9 mouse cellular contexts compared by ENCODE assay signal in the genomic region with DNA sequence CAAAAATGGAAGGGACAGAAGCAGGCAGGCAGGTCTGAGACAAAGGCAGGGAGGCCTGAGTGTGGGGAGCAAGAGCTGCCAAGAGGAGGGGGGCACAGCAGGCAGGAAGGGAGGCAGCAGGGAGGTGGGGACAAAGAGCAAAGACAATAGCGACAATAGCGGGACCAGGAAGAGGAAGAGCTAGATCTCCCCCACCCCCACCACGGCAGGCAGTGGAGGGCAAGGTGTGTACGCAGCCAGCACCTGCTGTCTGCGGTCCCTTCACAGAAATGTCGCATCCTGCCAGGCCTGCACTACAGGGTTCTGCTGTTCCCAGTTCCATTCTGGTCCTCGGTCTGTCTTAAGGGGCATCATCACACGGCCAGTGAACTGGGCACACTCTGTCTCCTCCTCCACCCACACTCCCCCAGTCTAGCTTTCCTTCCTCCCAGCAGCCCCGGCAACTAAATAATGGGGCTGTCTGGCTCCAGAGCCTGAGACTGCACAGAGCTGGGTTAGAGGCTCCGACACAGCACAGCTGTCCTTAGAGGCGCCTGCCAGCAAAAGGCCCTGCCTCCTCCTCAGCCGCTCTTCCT. TPM values are rescaled to one million over a fixed set of nuclear protein-coding genes. Genes with fewer than 3 reads are reported as not detected.
DNase-seq lines count a peak whose midpoint lies in the region; ATAC-seq and TF ChIP-seq lines count a peak whose summit lies in the region.
"Had no signal": no experiment of that assay in that cellular context is flagged by ENCODE, and none has a peak within 500 bp of the region (broad histone marks: within the 10 kb centered on the region; RNA-seq: fewer than 3 reads in every experiment).

No protein-coding gene starts in this region.

- no peaks in the 10 kb centered on the region for H3K36me3 ChIP-seq in kidney, embryonic 15.5 days
- no peaks in the 10 kb centered on the region for H3K36me3 ChIP-seq in forebrain, embryonic 13.5 days (ENCODE audit: poor library complexity, severe bottlenecking)
- H3K36me3 ChIP-seq in kidney, postnatal 0 days (ENCODE audit: insufficient read depth, low read length), result no peaks in the 10 kb centered on the region
- H3K36me3 ChIP-seq in midbrain, embryonic 15.5 days (replicated peaks), result no peaks in the 10 kb centered on the region

- ATAC-seq in kidney, embryonic 15.5 days (replicated peaks; ENCODE audit: low FRiP score), result peak; percentile 80
- peak; percentile 53 for ATAC-seq in forebrain, embryonic 13.5 days
- peak; percentile 27 for ATAC-seq in kidney, postnatal 0 days (replicated peaks; ENCODE audit: low FRiP score, low read depth)
- ATAC-seq in midbrain, embryonic 15.5 days (replicated peaks), result peak; percentile 44
- no peak for ATAC-seq in cerebellum, adult (ENCODE audit: insufficient number of reproducible peaks, low FRiP score, low TSS enrichment)
- ATAC-seq: Patski had no signal

- peak overlapping the region; percentile 47 for H3K4me2 ChIP-seq in kidney, embryonic 15.5 days
- peak overlapping the region; percentile 36 for H3K4me2 ChIP-seq in forebrain, embryonic 13.5 days
- peak overlapping the region; percentile 35 for H3K4me2 ChIP-seq in kidney, postnatal 0 days (ENCODE audit: low read length)
- H3K4me2 ChIP-seq in midbrain, embryonic 15.5 days, result peak overlapping the region; percentile 30

- no peak for TF ChIP-seq POLR2A in cerebellum, adult 2 months (IDR thresholded peaks at IDR 0.05; ENCODE audit: borderline replicate concordance, insufficient read depth, low read length)

- no peak overlapping the region for H3K9ac ChIP-seq in kidney, embryonic 15.5 days
- H3K9ac ChIP-seq in forebrain, embryonic 13.5 days, result peak overlapping the region; percentile 64
- no peak overlapping the region for H3K9ac ChIP-seq in kidney, postnatal 0 days (ENCODE audit: low read depth, low read length)
- peak overlapping the region; percentile 33 for H3K9ac ChIP-seq in midbrain, embryonic 15.5 days

- H3K4me1 ChIP-seq in kidney, embryonic 15.5 days, result peaks cover 54% of the 10 kb centered on the region
- H3K4me1 ChIP-seq in forebrain, embryonic 13.5 days, result peaks cover 65% of the 10 kb centered on the region
- peaks cover 19% of the 10 kb centered on the region for H3K4me1 ChIP-seq in kidney, postnatal 0 days (replicated peaks; ENCODE audit: insufficient read depth, low read length)
- peaks cover 53% of the 10 kb centered on the region for H3K4me1 ChIP-seq in midbrain, embryonic 15.5 days
- peaks cover 14% of the 10 kb centered on the region for H3K4me1 ChIP-seq in cerebellum, adult 2 months (ENCODE audit: control insufficient read depth, insufficient read depth, low read length)

- H3K27me3 ChIP-seq in kidney, embryonic 15.5 days, result peaks cover 19% of the 10 kb centered on the region
- peaks cover 7% of the 10 kb centered on the region for H3K27me3 ChIP-seq in forebrain, embryonic 13.5 days
- no peaks in the 10 kb centered on the region for H3K27me3 ChIP-seq in kidney, postnatal 0 days (ENCODE audit: insufficient read depth, low read length)
- H3K27me3 ChIP-seq in midbrain, embryonic 15.5 days (replicated peaks), result no peaks in the 10 kb centered on the region
- no peaks in the 10 kb centered on the region for H3K27me3 ChIP-seq in cerebellum, adult 2 months (ENCODE audit: control insufficient read depth, insufficient read depth, low read length)

- DNase-seq in kidney, adult 18-20 months, result no peak
- DNase-seq in kidney, postnatal 0 days (ENCODE audit: low spot score), result peak; percentile 89
- peak; percentile 90 to 95 for DNase-seq in thymus, postnatal 36 days
- DNase-seq in cerebellum, adult 2 months, result no peak

- H3K27ac ChIP-seq in kidney, embryonic 15.5 days, result peak overlapping the region; percentile 87
- peak overlapping the region; percentile 90 for H3K27ac ChIP-seq in forebrain, embryonic 13.5 days
- H3K27ac ChIP-seq in kidney, postnatal 0 days, result peak overlapping the region; percentile 57
- peak overlapping the region; percentile 90 for H3K27ac ChIP-seq in midbrain, embryonic 15.5 days
- H3K27ac ChIP-seq in cerebellum, adult 2 months (ENCODE audit: insufficient read depth, low read length), result no peak overlapping the region

- peak overlapping the region; percentile 15; the same call in 1 of the 2 replicates for H3K4me3 ChIP-seq in kidney, embryonic 15.5 days (replicated peaks)
- 0 out of 2 replicates have a peak overlapping the region, but pooled peaks have one; percentile 0 for H3K4me3 ChIP-seq in forebrain, embryonic 13.5 days
- H3K4me3 ChIP-seq in kidney, postnatal 0 days (replicated peaks; ENCODE audit: low read depth, low read length), result no peak overlapping the region
- no peak overlapping the region for H3K4me3 ChIP-seq in midbrain, embryonic 15.5 days
- no peak overlapping the region for H3K4me3 ChIP-seq in cerebellum, adult 2 months (replicated peaks; ENCODE audit: insufficient read depth, low read depth, low read length)

- H3K9me3 ChIP-seq in kidney, embryonic 15.5 days (replicated peaks), result no peaks in the 10 kb centered on the region
- H3K9me3 ChIP-seq in forebrain, embryonic 13.5 days (replicated peaks), result no peaks in the 10 kb centered on the region
- H3K9me3 ChIP-seq in kidney, postnatal 0 days (replicated peaks; ENCODE audit: low read length), result no peaks in the 10 kb centered on the region
- H3K9me3 ChIP-seq in midbrain, embryonic 15.5 days, result no peaks in the 10 kb centered on the region

- TF ChIP-seq CTCF in kidney, postnatal 0 days (IDR thresholded peaks at IDR 0.05; ENCODE audit: low read depth), result no peak
- TF ChIP-seq CTCF in cerebellum, adult 2 months (IDR thresholded peaks at IDR 0.05; ENCODE audit: borderline replicate concordance, insufficient read depth, low read depth, low read length), result no peak

- WGBS in kidney, embryonic 15.5 days, result 10% methylated on average over 12 of the region's 12 CpGs
- WGBS in forebrain, embryonic 13.5 days, result 6% methylated on average over 11 of the region's 12 CpGs
- WGBS in kidney, postnatal 0 days, result 9% methylated on average over 12 of the region's 12 CpGs
- WGBS in midbrain, embryonic 15.5 days, result 4% methylated on average over 12 of the region's 12 CpGs
- 21% methylated on average over 12 of the region's 12 CpGs for WGBS in cerebellum, adult 2 months

RNA-seq across cellular contexts. Expression of a gene that starts 6.8 kb away (rescaled TPM):
- 7.1 and 7.2 TPM in 2 replicates for polyA plus RNA-seq in kidney, embryonic 15.5 days (2015; fragmentation: Nextera tagmentation; extraction: Ambion mirVana)
- polyA plus RNA-seq in forebrain, embryonic 13.5 days (2015; fragmentation: Nextera tagmentation; extraction: Ambion mirVana), result 4.3 and 6.9 TPM in 2 replicates
- polyA plus RNA-seq in kidney, postnatal 0 days (2015; fragmentation: Nextera tagmentation; extraction: Ambion mirVana), result 3.9 and 4.4 TPM in 2 replicates
- polyA plus RNA-seq in midbrain, embryonic 15.5 days (2015; fragmentation: Nextera tagmentation; extraction: Ambion mirVana), result 11.8 and 13.9 TPM in 2 replicates
- polyA plus RNA-seq in cerebellum, adult 2 months (2012; rRNA removed), result 83.3 and 85.2 TPM in 2 replicates

RNA-seq across cellular contexts. Expression of a gene that starts 20.0 kb away (rescaled TPM):
- polyA plus RNA-seq in kidney, embryonic 15.5 days (2015; fragmentation: Nextera tagmentation; extraction: Ambion mirVana), result 15.4 and 18.4 TPM in 2 replicates
- 5.6 and 5.9 TPM in 2 replicates for polyA plus RNA-seq in forebrain, embryonic 13.5 days (2015; fragmentation: Nextera tagmentation; extraction: Ambion mirVana)
- polyA plus RNA-seq in kidney, postnatal 0 days (2015; fragmentation: Nextera tagmentation; extraction: Ambion mirVana), result 12.8 and 14.0 TPM in 2 replicates
- 10.9 and 11.9 TPM in 2 replicates for polyA plus RNA-seq in midbrain, embryonic 15.5 days (2015; fragmentation: Nextera tagmentation; extraction: Ambion mirVana)
- 7.5 and 8.6 TPM in 2 replicates for polyA plus RNA-seq in cerebellum, adult 2 months (2012; rRNA removed)

RNA-seq across cellular contexts. Expression of a gene that starts 47.4 kb away (rescaled TPM):
- polyA plus RNA-seq in kidney, embryonic 15.5 days (2015; fragmentation: Nextera tagmentation; extraction: Ambion mirVana), result 0.82 and 1.1 TPM in 2 replicates
- 0.52 and 0.57 TPM in 2 replicates for polyA plus RNA-seq in forebrain, embryonic 13.5 days (2015; fragmentation: Nextera tagmentation; extraction: Ambion mirVana)
- polyA plus RNA-seq in kidney, postnatal 0 days (2015; fragmentation: Nextera tagmentation; extraction: Ambion mirVana), result 0.59 and 0.60 TPM in 2 replicates
- polyA plus RNA-seq in midbrain, embryonic 15.5 days (2015; fragmentation: Nextera tagmentation; extraction: Ambion mirVana), result 2.3 and 2.9 TPM in 2 replicates
- polyA plus RNA-seq in cerebellum, adult 2 months (2012; rRNA removed), result 4.1 and 4.4 TPM in 2 replicates

RNA-seq across cellular contexts. Expression of a gene that starts 48.9 kb away (rescaled TPM):
- 59.2 and 62.0 TPM in 2 replicates for polyA plus RNA-seq in kidney, embryonic 15.5 days (2015; fragmentation: Nextera tagmentation; extraction: Ambion mirVana)
- polyA plus RNA-seq in forebrain, embryonic 13.5 days (2015; fragmentation: Nextera tagmentation; extraction: Ambion mirVana), result 39.0 and 48.1 TPM in 2 replicates
- polyA plus RNA-seq in kidney, postnatal 0 days (2015; fragmentation: Nextera tagmentation; extraction: Ambion mirVana), result 48.6 and 51.7 TPM in 2 replicates
- 57.1 and 60.0 TPM in 2 replicates for polyA plus RNA-seq in midbrain, embryonic 15.5 days (2015; fragmentation: Nextera tagmentation; extraction: Ambion mirVana)
- polyA plus RNA-seq in cerebellum, adult 2 months (2012; rRNA removed), result 51.8 and 53.5 TPM in 2 replicates

Comparison
In these comparisons a context has a peak if more than half of its experiments do, and no peak if none do; other contexts are left out.
1. H3K4me3 ChIP-seq: peak in kidney, embryonic 15.5 days (single experiment) and forebrain, embryonic 13.5 days (single experiment); none in kidney, postnatal 0 days (single experiment), midbrain, embryonic 15.5 days (single experiment) and cerebellum, adult 2 months (single experiment).
2. DNase-seq: peak in kidney, postnatal 0 days (single experiment) and thymus, postnatal 36 days (2 of 2); none in kidney, adult 18-20 months (single experiment) and cerebellum, adult 2 months (0 of 2).
3. H3K9ac ChIP-seq: peak in forebrain, embryonic 13.5 days (single experiment) and midbrain, embryonic 15.5 days (single experiment); none in kidney, embryonic 15.5 days (single experiment) and kidney, postnatal 0 days (single experiment).
4. Peak in every context shown above with its lines, with median percentiles within 50 percentile points of each other: H3K4me2 ChIP-seq.